Mouse (Mus musculus) right cerebral cortex, postnatal 25 days (tissue): ENCODE measurements around the gene Mylk.
"Not testable (repeated sequence)": the region's sequence is repeated elsewhere in the genome, so short reads cannot be mapped to it uniquely, and the experiment has no call there.

Experiments
- DNase-seq: peaks from one replicate; pipeline ENCODE4 v3.0.0; 2022

The Mylk gene

DNA sequence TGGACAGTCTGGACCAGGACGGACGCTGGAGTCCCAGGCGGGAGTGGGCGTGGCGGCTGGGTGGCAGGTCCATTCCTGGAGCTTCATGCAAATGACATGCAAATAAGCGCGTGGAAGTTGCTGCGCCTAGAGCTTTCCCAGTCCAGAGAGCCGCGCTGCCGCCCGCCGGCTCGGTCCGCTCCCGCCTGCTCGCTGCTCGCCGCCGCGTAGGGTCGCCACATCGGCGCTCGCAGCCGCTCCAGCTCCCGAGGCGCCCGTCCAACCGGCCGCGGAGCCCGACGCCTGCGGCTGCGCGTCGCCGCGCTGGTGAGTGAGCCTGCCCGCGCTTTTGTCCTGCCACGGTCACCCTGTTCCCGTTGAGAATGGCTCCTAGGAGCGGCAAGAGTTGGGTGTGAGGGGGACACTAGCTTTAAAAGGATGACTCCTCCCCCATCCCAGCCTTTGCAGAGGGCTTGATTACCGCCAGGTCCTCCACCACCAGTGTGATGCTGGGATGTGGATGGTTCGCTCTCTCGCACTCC lies at the start of gene Mylk:
TSS of gene Mylk (plus strand) at position 146 of the 521 bp plus-strand sequence.
- DNase-seq, result peak; percentile 62

GRCm38 (mm10) chr16:34698721-34699120 lies 46.3 kb upstream of the Mylk start:
- DNase-seq, result not testable (repeated sequence)

DNA sequence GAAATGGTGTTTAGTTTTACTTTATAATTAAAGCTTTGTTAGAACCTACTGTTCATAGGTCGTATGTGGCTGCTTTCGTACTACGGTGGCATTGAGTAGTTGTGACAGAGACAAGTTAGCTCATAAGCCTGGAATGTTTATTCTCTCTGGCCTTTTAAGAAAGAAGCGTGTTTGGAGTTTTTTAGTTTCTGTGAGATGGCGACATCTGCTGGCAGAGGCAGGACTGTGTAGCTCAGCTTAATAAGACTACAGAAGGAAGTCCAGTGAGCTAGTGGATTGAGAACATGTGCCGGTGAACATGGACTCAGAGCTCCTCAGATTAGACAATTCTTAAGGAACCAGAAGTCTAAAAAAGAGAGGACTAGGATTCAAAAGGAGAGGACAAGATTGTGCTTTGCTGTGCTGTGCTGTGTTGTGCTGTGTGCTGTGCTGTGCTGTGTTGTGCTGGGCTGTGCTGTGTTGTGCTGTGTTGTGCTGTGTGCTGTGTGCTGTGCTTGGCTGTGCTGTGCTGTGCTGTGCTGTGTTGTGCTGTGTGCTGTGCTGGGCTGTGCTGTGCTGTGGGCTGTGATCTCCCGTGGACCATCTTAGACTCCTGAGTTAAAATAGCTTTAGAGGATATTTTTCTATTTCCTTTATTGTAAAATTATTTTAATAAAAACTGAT lies 44.7 kb upstream of the Mylk start:
- DNase-seq, result peak; percentile 66

DNA sequence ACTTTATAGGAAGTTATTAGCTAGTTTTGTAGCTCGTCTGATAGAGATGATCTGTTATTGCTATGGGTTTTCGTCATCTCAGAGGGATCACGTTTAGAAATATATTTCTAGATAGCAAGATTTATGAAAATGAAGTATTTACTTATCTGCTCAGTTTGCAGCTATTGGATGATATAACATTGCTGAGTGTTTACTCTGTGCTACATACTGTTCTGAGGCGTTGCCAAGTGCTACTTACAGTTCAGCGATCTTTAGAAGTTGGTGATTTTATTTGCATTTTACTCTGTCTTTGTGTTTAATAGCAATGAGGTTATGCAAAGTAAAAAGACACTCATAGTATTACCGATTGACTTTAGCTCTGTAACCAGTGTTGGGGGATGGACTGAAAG lies 44.2 kb upstream of the Mylk start:
- DNase-seq, result no peak

GRCm38 (mm10) chr16:34706019-34706418 lies 39.0 kb upstream of the Mylk start:
- no peak for DNase-seq

DNA sequence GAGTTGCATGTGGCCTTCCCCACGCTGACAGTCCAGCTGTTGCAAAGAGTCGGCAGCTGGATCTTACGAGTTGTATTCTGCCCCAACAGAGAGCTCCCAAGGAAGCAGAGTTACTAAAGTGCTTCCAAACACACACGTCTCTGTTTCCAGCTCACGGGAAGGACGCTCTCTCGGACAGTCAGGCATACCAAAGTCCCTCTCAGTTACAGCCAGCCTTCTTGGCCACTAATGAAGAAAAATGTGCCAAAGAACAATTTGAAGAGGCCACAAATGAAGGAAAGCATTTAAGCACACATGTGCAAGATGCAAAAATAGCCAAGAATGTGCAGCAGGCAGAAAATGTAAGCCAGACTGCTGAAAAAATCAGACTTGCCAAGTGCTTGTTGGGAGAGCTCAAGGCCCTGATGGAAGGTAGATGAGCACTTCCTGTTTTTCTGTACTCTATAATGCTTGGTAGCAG lies 38.5 kb upstream of the Mylk start:
- DNase-seq, result no peak

DNA sequence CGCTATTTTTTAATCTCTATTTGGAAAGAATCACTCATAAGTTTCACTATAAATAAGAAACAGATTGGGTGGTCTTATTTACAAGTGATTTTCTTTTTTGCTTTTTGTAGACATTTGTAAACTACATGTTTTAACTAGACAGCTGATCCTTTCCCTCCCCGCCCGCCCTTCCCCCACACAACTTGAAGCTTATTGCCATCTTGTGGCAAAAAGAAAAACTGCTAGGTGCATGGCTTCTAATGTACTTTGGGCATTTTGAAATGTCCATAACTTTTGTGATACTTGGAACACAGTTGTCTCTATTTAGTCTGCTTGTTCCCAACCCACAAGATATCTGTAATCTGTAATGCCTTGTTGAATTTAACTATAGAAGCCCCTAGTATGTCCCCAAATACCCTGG lies 33.5 kb upstream of the Mylk start:
- DNase-seq, result no peak

GRCm38 (mm10) chr16:34725156-34725555 lies 19.9 kb upstream of the Mylk start:
- no peak for DNase-seq

DNA sequence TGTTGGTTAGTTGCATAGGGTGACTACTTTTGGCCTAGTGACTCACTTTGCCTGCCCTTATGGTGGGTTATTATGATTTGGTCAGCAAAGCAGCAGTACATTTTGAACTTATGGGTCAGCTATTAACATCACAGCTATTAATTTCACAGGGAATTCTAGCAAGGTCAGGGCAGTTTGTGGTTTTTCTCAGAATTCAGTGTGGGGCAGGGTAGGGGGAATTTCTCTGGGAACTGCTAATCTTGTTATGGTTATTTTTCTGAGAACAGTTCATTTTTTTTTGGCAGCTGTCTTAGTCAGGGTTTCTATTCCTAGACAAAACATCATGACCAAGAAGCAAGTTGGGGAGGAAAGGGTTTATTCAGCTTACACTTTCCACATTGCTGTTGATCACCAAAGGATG lies 16.4 kb upstream of the Mylk start:
- DNase-seq, result not testable (repeated sequence)

DNA sequence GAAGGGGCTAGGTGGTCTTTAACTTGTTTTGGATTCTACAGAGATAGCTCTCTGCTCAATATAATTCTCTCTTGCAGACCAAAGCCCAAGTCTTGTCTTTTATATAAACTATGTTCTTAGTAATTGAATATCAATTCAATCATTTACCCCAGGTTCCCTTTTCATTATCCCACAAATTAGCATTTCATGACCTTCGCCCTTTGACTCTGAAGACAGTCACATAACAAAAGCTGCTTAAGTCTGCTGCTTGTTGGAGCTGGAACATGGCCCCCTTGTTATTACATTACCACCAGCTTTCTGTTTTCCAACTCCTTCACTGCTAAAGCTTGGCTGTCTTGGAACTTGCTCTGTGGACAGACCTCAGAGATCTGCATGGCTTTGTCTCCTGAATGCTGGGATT lies 15.6 kb upstream of the Mylk start:
- no peak for DNase-seq

GRCm38 (mm10) chr16:34738656-34739233 lies 6.3 kb upstream of the Mylk start:
- no peak for DNase-seq

DNA sequence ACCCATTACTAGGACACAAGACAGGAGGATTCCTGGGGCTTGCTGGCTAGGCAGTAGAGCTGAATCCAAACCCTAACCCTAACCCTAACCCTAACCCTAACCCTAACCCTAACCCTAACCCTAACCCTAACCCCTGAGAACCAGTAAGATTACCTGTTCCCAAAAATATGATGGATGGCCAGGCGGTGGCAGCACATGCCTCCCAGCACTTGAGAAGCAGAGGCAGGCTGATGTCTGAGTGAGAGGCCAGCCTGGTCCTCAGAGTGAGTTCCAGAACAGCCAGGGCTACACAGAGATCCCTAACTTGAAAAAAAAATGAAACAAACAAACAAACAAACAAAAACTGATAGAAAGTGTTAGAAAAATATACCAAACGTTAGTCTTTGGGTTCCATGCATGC lies 2.1 kb upstream of the Mylk start:
- DNase-seq, result no peak

GRCm38 (mm10) chr16:34748081-34748720 lies 3.2 kb downstream of the Mylk start:
- DNase-seq, result no peak

DNA sequence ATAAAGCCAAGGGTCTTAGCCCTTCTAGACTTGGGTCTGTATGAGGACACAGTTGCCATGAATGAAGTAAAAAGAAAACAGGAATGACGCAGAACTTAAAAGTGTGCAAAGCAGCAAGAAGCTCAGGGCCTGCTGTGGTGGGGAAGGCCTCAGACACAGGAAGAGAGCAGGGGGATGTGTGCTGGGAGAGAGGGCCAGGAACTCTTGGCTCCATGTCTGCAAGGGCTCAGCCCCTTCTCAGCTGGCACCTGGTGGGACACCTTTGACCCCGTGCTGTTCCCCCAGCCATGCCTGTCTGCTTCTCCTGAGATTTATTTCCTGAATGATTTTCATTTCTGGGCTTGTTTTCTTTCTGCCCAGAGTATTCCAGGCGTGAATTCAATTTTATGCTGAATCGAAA lies 4.5 kb downstream of the Mylk start:
- DNase-seq, result no peak

DNA sequence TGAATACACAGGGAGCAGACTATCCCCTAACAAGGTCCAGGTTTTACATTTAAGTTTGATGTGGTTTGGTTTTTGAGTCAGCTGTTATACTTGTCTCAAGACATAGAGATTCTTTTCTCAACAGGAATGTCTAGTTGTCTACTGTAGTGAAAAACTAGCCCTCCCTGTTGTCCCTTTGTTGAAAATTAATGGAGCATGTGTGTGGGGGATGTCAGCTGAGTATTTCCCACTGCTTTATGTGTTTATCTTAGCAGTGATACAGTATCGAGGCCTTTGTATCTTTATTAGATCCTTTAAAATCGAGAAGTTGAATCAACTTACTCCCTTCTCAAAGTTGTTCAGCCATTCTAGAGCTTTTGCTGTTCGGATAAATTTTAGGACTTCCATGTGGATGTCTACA lies 7.0 kb downstream of the Mylk start:
- DNase-seq, result no peak

- no peak for DNase-seq
These were observed 8.0 kb downstream of the Mylk start for GRCm38 (mm10) chr16:34752977-34753376.

DNA sequence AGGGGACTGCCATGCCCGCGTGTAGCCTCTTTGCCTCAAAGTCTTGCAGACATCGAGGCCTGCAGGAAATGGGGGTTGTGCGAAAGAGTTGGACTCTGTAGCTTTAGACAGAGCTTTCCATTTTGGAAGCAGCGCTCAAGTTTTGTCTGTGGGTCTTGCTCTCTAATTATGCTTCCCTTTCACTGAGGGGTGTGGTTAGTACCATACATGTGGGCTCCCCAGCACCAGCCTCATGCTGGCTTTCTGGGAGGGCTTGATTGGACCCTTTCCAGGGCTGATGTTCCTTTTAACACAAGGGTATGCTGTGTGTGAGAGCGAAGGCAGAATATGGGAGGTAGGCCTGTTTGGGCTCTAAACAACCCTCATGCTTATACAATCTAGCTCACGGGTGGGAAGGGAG lies 12.0 kb downstream of the Mylk start:
- no peak for DNase-seq

DNA sequence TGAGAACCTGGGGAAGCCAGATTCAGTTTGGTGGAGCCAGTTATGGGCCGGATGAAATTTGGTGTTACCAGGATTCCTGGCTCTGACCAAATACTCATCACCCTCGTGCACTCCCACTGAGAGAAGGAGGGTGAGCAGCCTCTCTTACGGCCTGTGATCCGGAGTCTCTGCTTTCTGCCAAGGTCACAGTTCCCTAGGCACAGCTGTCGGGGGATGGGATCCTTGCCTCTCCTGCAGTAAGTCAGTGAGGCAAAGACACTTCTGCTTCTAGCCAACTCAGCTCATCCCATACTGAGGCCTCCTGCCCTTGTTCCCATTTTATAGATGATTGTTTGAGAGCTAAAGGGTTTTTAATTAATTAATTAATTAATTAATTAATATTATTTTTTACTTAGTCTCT lies 13.2 kb downstream of the Mylk start:
- no peak for DNase-seq

DNA sequence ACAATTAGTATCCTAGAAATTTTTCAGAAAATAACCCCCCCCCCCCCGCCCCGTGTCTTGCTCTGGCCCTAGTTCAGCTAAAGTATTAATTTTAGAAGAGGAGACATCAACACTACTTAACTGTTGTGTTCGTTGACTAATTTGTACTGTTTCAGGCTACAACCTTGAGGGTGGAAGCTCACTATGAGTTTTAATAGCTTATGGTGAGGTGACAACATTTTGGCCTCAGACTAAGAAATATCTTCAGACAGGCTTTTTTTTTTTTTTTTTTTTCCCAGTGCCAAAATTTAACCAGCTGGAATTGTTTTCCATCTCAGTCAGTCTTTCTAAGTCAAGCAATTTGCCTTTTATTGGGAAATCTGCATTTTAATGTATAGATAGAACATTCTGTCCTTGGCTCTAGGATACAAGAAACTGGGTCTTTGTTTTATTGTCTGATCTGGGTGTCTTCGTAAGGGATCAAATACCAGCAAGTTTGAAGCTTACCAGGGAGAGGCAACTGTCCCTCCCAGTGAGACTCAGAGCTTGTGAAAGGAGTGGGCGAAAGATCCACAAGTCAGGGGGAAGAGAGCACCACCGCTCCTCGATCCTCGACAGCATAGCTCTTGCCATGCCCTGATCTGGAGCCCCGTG lies 19.1 kb downstream of the Mylk start:
- no peak for DNase-seq

DNA sequence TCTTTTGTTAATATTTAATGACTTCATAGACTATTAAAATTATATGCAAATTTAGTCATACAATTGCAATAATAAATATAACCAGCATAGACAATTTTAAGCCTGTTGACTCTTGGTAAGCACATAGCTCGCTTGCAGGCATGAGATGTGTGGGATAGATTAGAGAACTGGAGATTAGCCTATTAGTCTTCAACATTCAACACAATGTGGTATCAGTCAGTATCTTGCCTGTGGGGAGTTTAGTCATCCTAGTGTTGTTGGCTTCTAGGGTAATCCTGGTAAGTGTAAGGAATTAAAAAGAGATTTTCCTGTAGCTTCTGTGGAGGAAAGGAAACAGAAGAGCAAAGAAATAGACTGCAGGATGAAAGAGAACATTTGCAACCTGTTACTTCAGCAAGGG lies 20.7 kb downstream of the Mylk start:
- DNase-seq, result no peak

DNA sequence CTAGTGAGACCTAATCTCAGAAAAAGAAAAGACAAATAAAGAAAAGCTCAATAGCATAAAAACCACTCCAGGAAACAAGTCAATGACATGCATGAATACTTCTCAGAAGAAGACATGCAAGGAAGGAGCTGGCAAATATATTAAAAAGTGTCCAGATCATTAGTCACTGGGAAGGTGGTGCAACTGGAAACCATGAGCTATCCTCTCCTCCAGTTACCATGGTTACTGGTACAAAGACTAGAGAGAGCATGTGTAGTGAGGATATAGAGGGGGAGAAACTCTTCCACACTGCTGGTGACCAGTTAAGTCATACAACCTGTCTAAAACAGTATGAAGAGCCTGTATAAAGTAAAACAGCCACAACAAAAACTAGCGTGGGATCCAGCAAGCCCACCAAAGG lies 21.2 kb downstream of the Mylk start:
- no peak for DNase-seq

- DNase-seq, result no peak
These were observed 22.4 kb downstream of the Mylk start for GRCm38 (mm10) chr16:34767443-34767842.

- DNase-seq, result no peak
These were observed 23.4 kb downstream of the Mylk start for GRCm38 (mm10) chr16:34768436-34768835.

DNA sequence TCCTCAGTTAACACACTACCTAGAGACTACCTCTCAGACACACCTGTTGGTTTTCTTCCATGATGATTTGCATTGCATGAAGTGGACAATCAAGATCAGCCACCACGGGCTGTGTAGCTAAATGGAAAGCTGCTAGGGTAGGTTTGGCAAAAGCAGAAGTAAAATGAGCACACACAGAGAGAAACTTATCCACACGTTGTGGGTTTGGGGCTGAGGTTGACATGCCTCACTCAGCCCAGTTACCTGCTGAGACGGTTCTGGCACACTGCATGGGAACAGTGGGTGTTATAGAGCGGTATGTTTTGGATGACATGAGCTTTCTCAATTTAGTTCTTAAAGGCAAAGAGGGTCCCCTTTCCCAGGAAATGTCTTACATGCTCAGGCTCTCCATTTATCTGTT lies 25.1 kb downstream of the Mylk start:
- DNase-seq, result no peak
